Comparison of ENCODE assay signal across 35 mouse cellular contexts in the genomic region with DNA sequence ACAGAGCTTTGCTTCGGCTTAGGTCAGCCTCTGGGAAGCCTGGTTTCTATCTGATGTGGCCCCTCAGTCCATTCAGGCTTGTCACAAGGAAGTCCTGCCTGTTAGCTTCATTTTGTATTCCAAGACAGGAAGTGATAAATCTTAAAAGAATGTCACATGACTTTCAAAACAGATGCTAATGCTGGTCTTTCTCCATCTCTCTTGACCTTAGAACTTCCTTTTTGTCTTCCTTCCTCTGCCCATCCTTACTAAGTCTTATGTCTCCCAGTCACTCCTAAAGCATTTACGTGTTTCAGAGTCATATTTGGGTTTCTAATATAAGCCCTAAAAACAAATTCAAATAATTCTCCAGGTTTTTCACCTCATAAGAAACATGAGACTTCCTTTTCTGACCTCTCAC. TPM values are rescaled to one million over a fixed set of nuclear protein-coding genes. Genes with fewer than 3 reads are reported as not detected.
DNase-seq lines count a peak whose midpoint lies in the region; ATAC-seq and TF ChIP-seq lines count a peak whose summit lies in the region.
"Had no signal": no experiment of that assay in that cellular context is flagged by ENCODE, and none has a peak within 500 bp of the region (broad histone marks: within the 10 kb centered on the region; RNA-seq: fewer than 3 reads in every experiment).

No protein-coding gene starts in this region.

- H3K79me2 ChIP-seq in liver, adult 2 months (ENCODE audit: control insufficient read depth, insufficient read depth, low read length) = no peaks in the 10 kb centered on the region
- no peaks in the 10 kb centered on the region for H3K79me2 ChIP-seq in MEL (ENCODE audit: control insufficient read depth, insufficient read depth, low read length, poor library complexity)

- ATAC-seq in liver, embryonic 12.5 days = no peak
- ATAC-seq in monocyte, adult 5-6 weeks (replicated peaks; ENCODE audit: insufficient number of reproducible peaks, low FRiP score, low TSS enrichment, poor library complexity, severe bottlenecking) = peak; percentile 94
- no peak for ATAC-seq in forebrain, embryonic 11.5 days (replicated peaks; ENCODE audit: low FRiP score)
- ATAC-seq: activated CD4-positive, CD25-positive, alpha-beta regulatory T cell, adult 4 months; forebrain, embryonic 15.5 days; hindbrain, embryonic 16.5 days; intestine, embryonic 15.5 days had no signal

- no peaks in the 10 kb centered on the region; the same call in 1 of the 2 replicates for H3K27me3 ChIP-seq in liver, adult 2 months (ENCODE audit: control insufficient read depth, insufficient read depth, low read length)
- H3K27me3 ChIP-seq in liver, embryonic 12.5 days (replicated peaks) = no peaks in the 10 kb centered on the region
- no peaks in the 10 kb centered on the region for H3K27me3 ChIP-seq in MEL (ENCODE audit: control insufficient read depth in 1 of 2, insufficient read depth in 2 of 2, low read length in 2 of 2)
- no peaks in the 10 kb centered on the region for H3K27me3 ChIP-seq in forebrain, embryonic 11.5 days (ENCODE audit: control insufficient read depth, insufficient read depth, low read length)
- H3K27me3 ChIP-seq: embryonic facial prominence, embryonic 13.5 days; forebrain, embryonic 15.5 days; hindbrain, embryonic 13.5 days; intestine, embryonic 15.5 days had no signal

- H3K36me3 ChIP-seq in liver, adult 2 months (ENCODE audit: control insufficient read depth, insufficient read depth, low read length) = no peaks in the 10 kb centered on the region
- no peaks in the 10 kb centered on the region for H3K36me3 ChIP-seq in liver, embryonic 12.5 days
- H3K36me3 ChIP-seq in MEL (ENCODE audit: control insufficient read depth in 1 of 2, insufficient read depth in 2 of 2, low read length in 2 of 2) = peaks cover 0 to 23% of the 10 kb centered on the region in 2 experiments; a peak in 2 of 4 replicates
- no peaks in the 10 kb centered on the region for H3K36me3 ChIP-seq in forebrain, embryonic 11.5 days (ENCODE audit: control insufficient read depth, insufficient read depth, low read length)
- H3K36me3 ChIP-seq: embryonic facial prominence, embryonic 10.5 days; embryonic facial prominence, embryonic 13.5 days; forebrain, embryonic 10.5 days; forebrain, embryonic 15.5 days; hindbrain, embryonic 10.5 days; hindbrain, embryonic 13.5 days; intestine, embryonic 15.5 days had no signal

- no peak overlapping the region for H3K9ac ChIP-seq in liver, adult 2 months (ENCODE audit: low read depth, low read length)
- H3K9ac ChIP-seq in liver, embryonic 12.5 days = no peak overlapping the region
- H3K9ac ChIP-seq in MEL (ENCODE audit: control insufficient read depth, low read depth, low read length, poor library complexity, severe bottlenecking) = no peak overlapping the region
- H3K9ac ChIP-seq in forebrain, embryonic 11.5 days (ENCODE audit: low read length) = no peak overlapping the region
- H3K9ac ChIP-seq: embryonic facial prominence, embryonic 13.5 days; forebrain, embryonic 15.5 days; hindbrain, embryonic 13.5 days; intestine, embryonic 15.5 days had no signal

- TF ChIP-seq POLR2A in liver, adult 2 months (IDR thresholded peaks at IDR 0.05; ENCODE audit: extremely low read depth, insufficient read depth, low read length) = no peak
- TF ChIP-seq POLR2A in MEL (IDR thresholded peaks at IDR 0.05; ENCODE audit: control insufficient read depth in 1 of 2, insufficient read depth in 1 of 2, low read depth in 1 of 2, low read length in 2 of 2, poor library complexity in 1 of 2) = no peak
- TF ChIP-seq POLR2A in bone marrow macrophage, adult 2 months (IDR thresholded peaks at IDR 0.05; ENCODE audit: borderline replicate concordance, low read depth, low read length) = no peak

- no peak overlapping the region for H3K27ac ChIP-seq in liver, adult 2 months (replicated peaks; ENCODE audit: insufficient read depth, low read depth, low read length)
- no peak overlapping the region for H3K27ac ChIP-seq in liver, embryonic 12.5 days
- H3K27ac ChIP-seq in MEL (ENCODE audit: control insufficient read depth, low read depth, low read length) = no peak overlapping the region
- H3K27ac ChIP-seq in bone marrow macrophage, adult 2 months (ENCODE audit: insufficient read depth, low read depth, low read length) = peak overlapping the region; percentile 8; the same call in 1 of the 2 replicates
- H3K27ac ChIP-seq in forebrain, embryonic 11.5 days (ENCODE audit: low read depth, low read length) = no peak overlapping the region
- H3K27ac ChIP-seq: embryonic facial prominence, embryonic 10.5 days; embryonic facial prominence, embryonic 13.5 days; forebrain, embryonic 10.5 days; forebrain, embryonic 15.5 days; hindbrain, embryonic 10.5 days; hindbrain, embryonic 13.5 days; intestine, embryonic 15.5 days had no signal

- no peak overlapping the region for H3K4me3 ChIP-seq in liver, adult 2 months (ENCODE audit: insufficient read depth, low read depth, low read length)
- H3K4me3 ChIP-seq in liver, embryonic 12.5 days = no peak overlapping the region
- no peak overlapping the region for H3K4me3 ChIP-seq in MEL (ENCODE audit: control insufficient read depth in 1 of 2, insufficient read depth in 1 of 2, low read depth in 2 of 2, low read length in 2 of 2)
- H3K4me3 ChIP-seq in bone marrow macrophage, adult 2 months (ENCODE audit: insufficient read depth, low read length) = no peak overlapping the region
- no peak overlapping the region for H3K4me3 ChIP-seq in forebrain, embryonic 11.5 days (ENCODE audit: low read depth, low read length)
- H3K4me3 ChIP-seq: embryonic facial prominence, embryonic 10.5 days; embryonic facial prominence, embryonic 13.5 days; forebrain, embryonic 10.5 days; forebrain, embryonic 15.5 days; hindbrain, embryonic 10.5 days; hindbrain, embryonic 13.5 days; intestine, embryonic 15.5 days had no signal

- TF ChIP-seq RAD21 in MEL (IDR thresholded peaks at IDR 0.05; ENCODE audit: low read depth, low read length) = no peak

- no peak for TF ChIP-seq EP300 in MEL (IDR thresholded peaks at IDR 0.05; ENCODE audit: low read depth in 1 of 2, low read length in 2 of 2)

- 72% methylated on average over 2 of the region's 2 CpGs for WGBS in liver, adult 2 months
- whole genome bisulfite sequencing in liver, embryonic 12.5 days (ENCODE audit: insufficient replicate concordance) = 39% methylated on average over 2 of the region's 2 CpGs
- 78% methylated on average over 2 of the region's 2 CpGs for WGBS in forebrain, embryonic 11.5 days

- H3K4me1 ChIP-seq in liver, adult 2 months (ENCODE audit: control insufficient read depth, insufficient read depth, low read length) = no peaks in the 10 kb centered on the region
- H3K4me1 ChIP-seq in liver, embryonic 12.5 days = peaks cover 24% of the 10 kb centered on the region
- peaks cover 10 to 25% of the 10 kb centered on the region in 2 experiments for H3K4me1 ChIP-seq in MEL (ENCODE audit: control insufficient read depth in 1 of 2, insufficient read depth in 2 of 2, low read length in 2 of 2)
- H3K4me1 ChIP-seq in bone marrow macrophage, adult 2 months (ENCODE audit: control insufficient read depth, insufficient read depth, low read length) = peaks cover 6% of the 10 kb centered on the region
- H3K4me1 ChIP-seq in forebrain, embryonic 11.5 days (replicated peaks; ENCODE audit: control insufficient read depth, insufficient read depth, low read length) = no peaks in the 10 kb centered on the region
- H3K4me1 ChIP-seq: embryonic facial prominence, embryonic 13.5 days; forebrain, embryonic 15.5 days; hindbrain, embryonic 10.5 days; hindbrain, embryonic 13.5 days; intestine, embryonic 15.5 days had no signal

- peak; percentile 10 for DNase-seq in liver, adult 2 months (ENCODE audit: extremely low read depth, low read depth, low spot score)
- no peak for DNase-seq in MEL (ENCODE audit: low read depth, low spot score)
- DNase-seq in thymus, postnatal 14 days = no peak
- no peak for DNase-seq in forebrain, embryonic 11.5 days (ENCODE audit: low spot score)
- DNase-seq: adrenal gland, postnatal 10 days; adrenal gland, postnatal 36 days; cerebellum, adult 11 months; cerebellum, adult 2 months; cerebellum, postnatal 10 days; cerebellum, postnatal 36 days; embryo, embryonic 11 days; gastrocnemius, postnatal 25 days; heart, postnatal 36 days; kidney, adult 11 months had no signal

- H3K9me3 ChIP-seq in liver, embryonic 12.5 days (replicated peaks) = no peaks in the 10 kb centered on the region
- no peaks in the 10 kb centered on the region for H3K9me3 ChIP-seq in MEL (replicated peaks; ENCODE audit: insufficient read depth, low read length)
- no peaks in the 10 kb centered on the region for H3K9me3 ChIP-seq in forebrain, embryonic 11.5 days (ENCODE audit: control insufficient read depth, low read length)
- H3K9me3 ChIP-seq: embryonic facial prominence, embryonic 10.5 days; embryonic facial prominence, embryonic 13.5 days; forebrain, embryonic 10.5 days; forebrain, embryonic 15.5 days; hindbrain, embryonic 10.5 days; hindbrain, embryonic 13.5 days; intestine, embryonic 15.5 days had no signal

- no peak for TF ChIP-seq CTCF in liver, adult 2 months (IDR thresholded peaks at IDR 0.05; ENCODE audit: low read depth, low read length)
- TF ChIP-seq CTCF in MEL (IDR thresholded peaks at IDR 0.05 in 2 of 3, conservative IDR thresholded peaks at IDR 0.05 in 1 of 3; ENCODE audit: control insufficient read depth in 1 of 3, insufficient read depth in 1 of 3, low read depth in 2 of 3, low read length in 3 of 3, poor library complexity in 1 of 3, severe bottlenecking in 1 of 3) = no peak
- no peak for TF ChIP-seq CTCF in bone marrow macrophage, adult 2 months (IDR thresholded peaks at IDR 0.05; ENCODE audit: low read depth, low read length)

- H3K4me2 ChIP-seq in liver, embryonic 12.5 days = no peak overlapping the region
- no peak overlapping the region for H3K4me2 ChIP-seq in forebrain, embryonic 11.5 days (ENCODE audit: low read depth, low read length, severe bottlenecking)
- H3K4me2 ChIP-seq: embryonic facial prominence, embryonic 13.5 days; forebrain, embryonic 15.5 days; heart, embryonic 11.5 days; hindbrain, embryonic 13.5 days; intestine, embryonic 15.5 days had no signal

RNA-seq across cellular contexts. Expression of a gene that starts 25.0 kb away (rescaled TPM):
- total RNA-seq in liver, adult 2 months (2014; rRNA removed) = 17.1 and 23.0 TPM in 2 replicates
- 13.9 and 25.4 TPM in 2 replicates for polyA plus RNA-seq in liver, adult 2 months (2012; rRNA removed)
- 14.2 and 14.4 TPM in 2 replicates for polyA plus RNA-seq in liver, embryonic 12.5 days (2016; fragmentation: Nextera tagmentation; extraction: Ambion mirVana)
- total RNA-seq in MEL (2012; rRNA removed) = 39.1 and 45.4 TPM in 2 replicates
- 10 to 100 TPM in 1 of 2 experiments, not detected in 1; 30.8 TPM for polyA plus RNA-seq in MEL (2012; ENCODE audit: insufficient read depth in 1 of 2, insufficient read length in 2 of 2, low read depth in 1 of 2, low replicate concordance in 2 of 2, missing spikeins in 1 of 2)
- polyA plus RNA-seq in bone marrow macrophage, adult 2 months (2012; ENCODE audit: insufficient read depth, insufficient read length, missing spikeins) = 22.3 and 24.0 TPM in 2 replicates
- 254 to 534 TPM (median 259 TPM) in 3 replicates for total RNA-seq in monocyte, adult 5-6 weeks (2017)
- 12.8 and 13.0 TPM in 2 replicates for polyA plus RNA-seq in forebrain, embryonic 11.5 days (2014; fragmentation: Nextera tagmentation; extraction: Ambion mirVana)

RNA-seq across cellular contexts. Expression of a gene that starts 25.3 kb away (rescaled TPM):
- not detected in 2 replicates for total RNA-seq in liver, adult 2 months (2014; rRNA removed)
- not detected in 2 replicates for polyA plus RNA-seq in liver, adult 2 months (2012; rRNA removed)
- not detected in 2 replicates for polyA plus RNA-seq in liver, embryonic 12.5 days (2016; fragmentation: Nextera tagmentation; extraction: Ambion mirVana)
- total RNA-seq in MEL (2012; rRNA removed) = not detected in 2 replicates
- polyA plus RNA-seq in MEL (2012; ENCODE audit: insufficient read depth in 1 of 2, insufficient read length in 2 of 2, low read depth in 1 of 2, low replicate concordance in 2 of 2, missing spikeins in 1 of 2) = under 1 TPM in 1 of 2 experiments, not detected in 1; 0.01 TPM
- not detected in 2 replicates for polyA plus RNA-seq in bone marrow macrophage, adult 2 months (2012; ENCODE audit: insufficient read depth, insufficient read length, missing spikeins)
- total RNA-seq in monocyte, adult 5-6 weeks (2017) = 0.43 TPM in 1 of 3 replicates, not detected in the others
- not detected in 2 replicates for polyA plus RNA-seq in forebrain, embryonic 11.5 days (2014; fragmentation: Nextera tagmentation; extraction: Ambion mirVana)
- total RNA-seq: adrenal gland, adult 18-20 months; adrenal gland, postnatal 36 days; gastrocnemius, adult 8-10 months; gastrocnemius, postnatal 25 days; heart, adult 8-10 months; heart, postnatal 36 days had no signal
- polyA plus RNA-seq: activated CD4-positive, CD25-positive, alpha-beta regulatory T cell, adult 4 months; C2C12; cerebellum, adult 2 months; cortical plate, adult 2 months; embryonic facial prominence, embryonic 10.5 days; embryonic facial prominence, embryonic 13.5 days; forebrain, embryonic 10.5 days; forebrain, embryonic 15.5 days; gonadal fat pad, adult 2 months; heart, embryonic 11.5 days; heart, embryonic 14.5 days; heart, postnatal 0 days; hindbrain, embryonic 10.5 days; hindbrain, embryonic 13.5 days; intestine, embryonic 15.5 days had no signal
